Mouse (Mus musculus): ENCODE data around the gene Isyna1. TPM values are rescaled to one million over a fixed set of nuclear protein-coding genes. Genes with fewer than 3 reads are reported as not detected.

Isyna1 gene
- polyA plus RNA-seq, 1 experiment from 2014 or later = 59.0 TPM

DNA sequence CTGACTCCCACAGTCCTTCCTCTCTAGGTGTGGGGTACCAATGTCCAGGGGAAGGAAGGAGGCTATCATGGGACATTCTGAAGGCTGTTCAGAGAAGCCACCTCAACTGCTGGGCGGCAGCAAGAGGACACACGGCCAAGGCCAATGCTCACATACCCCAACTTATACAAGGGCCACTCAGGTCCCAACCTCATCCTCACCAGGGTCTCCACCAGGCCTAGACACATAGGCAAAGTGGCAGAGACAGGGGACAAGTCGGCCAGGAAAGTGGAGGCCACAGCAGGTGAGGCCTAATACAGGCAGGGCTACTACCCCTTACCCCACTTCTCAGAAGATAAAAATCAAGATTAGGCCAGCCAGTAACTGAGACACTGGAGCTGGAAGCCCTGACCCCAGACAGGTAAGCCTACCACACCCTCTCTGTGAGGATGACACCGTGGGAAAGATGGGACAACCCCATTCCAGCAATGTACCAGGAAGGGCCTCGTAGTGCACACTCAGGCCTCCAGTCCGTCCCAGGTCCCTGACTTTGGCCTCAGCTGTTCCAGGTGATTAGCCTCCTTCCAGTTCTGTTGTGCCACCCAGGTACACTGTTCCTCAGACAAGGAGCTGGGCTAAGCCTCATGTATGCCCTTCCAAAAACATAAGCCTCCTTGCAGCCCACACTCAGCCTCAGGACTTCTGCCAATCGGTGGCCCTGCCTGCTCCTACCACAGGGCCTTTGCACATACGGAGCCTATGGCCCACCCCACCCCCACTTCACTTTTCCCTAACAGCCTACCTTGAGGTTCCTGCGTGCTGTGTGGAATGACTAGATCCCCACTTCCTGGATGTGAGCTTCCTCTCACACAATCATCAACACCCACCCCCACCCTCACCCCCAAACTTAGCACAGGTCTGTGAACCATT is 12.0 kb downstream of the Isyna1 start:
- Histone ChIP-seq H3K4me3 (ENCODE audit: low read depth, low read length) (no peak overlapping the region), H3K27ac (ENCODE audit: low read depth, low read length) (no peak overlapping the region), H3K4me1 (ENCODE audit: control insufficient read depth, insufficient read depth, low read length) (peaks cover 38% of the 10 kb centered on the region), H3K27me3 (replicated peaks; ENCODE audit: control insufficient read depth, insufficient read depth, low read length) (peaks cover 2% of the 10 kb centered on the region; the same call in 1 of the 2 replicates), H3K9me3 (replicated peaks; ENCODE audit: control insufficient read depth, low read length) (no peaks in the 10 kb centered on the region), H3K9ac (ENCODE audit: low read length) (no peak overlapping the region), H3K4me2 (ENCODE audit: low read length) (no peak overlapping the region), H3K36me3 (ENCODE audit: control insufficient read depth, insufficient read depth, low read length) (peaks cover 4% of the 10 kb centered on the region; the same call in 1 of the 2 replicates)
- no peak for DNase-seq (ENCODE audit: low spot score)
- WGBS = 94% methylated on average over 9 of the region's 9 CpGs
- ATAC-seq = no peak

DNA sequence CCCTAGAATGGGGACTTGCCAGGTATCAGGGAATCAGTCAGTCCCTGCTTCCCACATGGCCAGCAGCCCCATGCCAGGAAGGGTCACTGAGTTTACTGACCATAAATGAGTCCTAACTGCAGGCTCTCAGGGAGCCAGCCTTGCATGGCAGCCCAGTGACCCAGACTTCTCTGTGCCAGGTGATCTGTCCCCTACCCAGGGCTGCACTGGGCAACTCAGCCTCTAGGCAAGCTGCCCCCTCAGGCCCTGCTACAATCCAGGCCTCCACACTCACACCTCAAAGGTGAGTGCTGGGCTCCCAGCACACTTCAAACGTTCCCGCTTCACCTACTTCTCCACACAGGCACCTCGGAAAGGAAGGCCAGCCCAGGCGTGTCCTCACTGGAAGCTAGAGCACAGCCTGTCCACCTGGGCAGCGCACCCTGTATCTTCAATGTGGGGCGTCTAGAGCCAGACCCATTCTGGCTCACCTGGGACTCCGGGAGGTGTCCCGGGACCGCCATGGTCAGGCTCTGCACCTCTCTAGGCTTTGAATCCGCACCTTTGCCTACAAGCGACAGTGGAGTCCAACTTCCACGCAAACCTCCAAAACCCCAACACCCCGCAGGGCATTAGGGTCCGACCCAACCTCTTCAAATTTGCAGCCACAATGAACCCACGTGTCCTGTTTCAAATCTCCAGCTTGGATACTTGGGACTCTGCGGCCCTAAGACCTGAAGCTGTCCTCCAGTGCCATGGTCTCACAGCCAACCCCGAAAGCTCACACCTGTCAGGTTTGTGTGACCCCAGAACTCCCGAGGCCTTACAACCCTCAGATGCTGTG is 12.8 kb downstream of the Isyna1 start:
- Histone ChIP-seq H3K4me2 (ENCODE audit: low read length) (peak overlapping the region; percentile 85), H3K27ac (ENCODE audit: low read depth, low read length) (no peak overlapping the region), H3K4me1 (ENCODE audit: control insufficient read depth, insufficient read depth, low read length) (peaks cover 34% of the 10 kb centered on the region), H3K9ac (ENCODE audit: low read length) (peak overlapping the region; percentile 92), H3K36me3 (ENCODE audit: control insufficient read depth, insufficient read depth, low read length) (peaks cover 4% of the 10 kb centered on the region; the same call in 1 of the 2 replicates), H3K9me3 (replicated peaks; ENCODE audit: control insufficient read depth, low read length) (no peaks in the 10 kb centered on the region), H3K4me3 (ENCODE audit: low read depth, low read length) (peak overlapping the region; percentile 77), H3K27me3 (replicated peaks; ENCODE audit: control insufficient read depth, insufficient read depth, low read length) (peaks cover 4% of the 10 kb centered on the region; the same call in 1 of the 2 replicates)
- DNase-seq (ENCODE audit: low spot score) (no peak), ATAC-seq (no peak)
- 72% methylated on average over 18 of the region's 18 CpGs for WGBS

DNA sequence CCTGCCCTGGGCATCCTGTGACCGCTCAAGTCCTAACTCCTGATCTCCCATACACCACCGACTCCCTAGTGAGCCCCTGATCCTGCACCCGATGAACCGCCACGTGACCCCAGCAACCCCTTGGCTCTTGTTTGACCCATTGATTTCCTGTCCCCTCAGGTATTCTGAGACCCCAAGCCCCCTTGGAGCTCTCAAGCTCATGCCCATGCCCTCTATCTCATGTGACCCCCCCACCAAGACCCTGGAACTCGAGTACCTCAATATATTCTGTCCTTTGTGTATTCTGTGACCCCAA is 13.4 kb downstream of the Isyna1 start:
- Histone ChIP-seq H3K4me3 (ENCODE audit: low read depth, low read length) (peak overlapping the region; percentile 77), H3K9me3 (replicated peaks; ENCODE audit: control insufficient read depth, low read length) (no peaks in the 10 kb centered on the region), H3K4me2 (ENCODE audit: low read length) (peak overlapping the region; percentile 85), H3K27me3 (replicated peaks; ENCODE audit: control insufficient read depth, insufficient read depth, low read length) (peaks cover 4% of the 10 kb centered on the region; the same call in 1 of the 2 replicates), H3K36me3 (ENCODE audit: control insufficient read depth, insufficient read depth, low read length) (peaks cover 4% of the 10 kb centered on the region; the same call in 1 of the 2 replicates), H3K9ac (ENCODE audit: low read length) (peak overlapping the region; percentile 92), H3K4me1 (ENCODE audit: control insufficient read depth, insufficient read depth, low read length) (peaks cover 34% of the 10 kb centered on the region), H3K27ac (ENCODE audit: low read depth, low read length) (peak overlapping the region; percentile 44; the same call in 1 of the 2 replicates)
- DNase-seq (ENCODE audit: low spot score) (no peak), ATAC-seq (no peak)
- 30% methylated on average over 6 of the region's 6 CpGs for WGBS

DNA sequence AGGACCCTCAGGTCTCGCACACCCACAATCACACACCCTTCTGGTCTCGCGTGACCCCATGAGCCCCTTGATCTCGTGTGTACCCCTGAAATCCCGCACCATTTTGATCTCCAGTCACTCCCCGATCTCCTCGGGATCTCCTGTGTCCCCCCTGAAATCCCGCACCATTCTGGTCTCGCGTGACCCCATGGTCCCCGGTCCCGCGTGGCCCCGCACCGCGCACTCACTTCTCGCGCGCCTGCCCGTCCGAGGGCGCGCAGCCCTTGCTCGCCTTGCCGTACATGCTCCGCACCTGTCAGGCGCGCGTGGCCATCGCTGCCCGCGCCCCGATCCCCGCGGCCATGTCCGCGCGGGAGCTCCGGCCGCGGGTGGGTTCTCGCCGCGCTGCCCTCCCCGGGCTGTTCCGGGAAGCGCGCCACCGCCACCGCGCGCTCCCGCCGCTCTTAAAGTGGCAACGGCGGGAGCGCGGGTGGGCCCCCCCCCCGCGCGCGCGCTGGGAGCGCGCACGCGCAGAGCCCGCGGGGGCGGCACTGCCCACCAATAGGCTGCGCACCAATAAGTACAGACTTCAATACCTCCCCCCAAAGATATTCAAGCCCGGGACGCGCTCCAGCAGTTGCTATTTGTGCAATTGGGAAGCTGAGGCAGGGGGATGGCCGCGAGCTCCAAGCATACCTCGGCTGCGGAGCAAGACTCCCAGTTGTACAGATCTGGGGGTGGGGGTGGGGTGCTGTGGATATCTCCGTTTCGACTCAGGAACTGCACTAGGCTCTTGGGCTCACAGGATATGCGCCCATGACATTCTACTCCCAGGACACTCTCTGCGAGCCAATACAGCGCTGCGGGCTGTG is 13.9 kb downstream of the Isyna1 start:
- 0 out of 2 replicates have a peak, but pooled peaks have one; percentile 7 for ATAC-seq
- H3K9ac ChIP-seq (ENCODE audit: low read length) = peak overlapping the region; percentile 92
- peak overlapping the region; percentile 77 for H3K4me3 ChIP-seq (ENCODE audit: low read depth, low read length)
- peak; percentile 68 for DNase-seq (ENCODE audit: low spot score)
- 3% methylated on average over 63 of the region's 84 CpGs for WGBS
- H3K9me3 ChIP-seq (replicated peaks; ENCODE audit: control insufficient read depth, low read length) = no peaks in the 10 kb centered on the region
- peak overlapping the region; percentile 44; the same call in 1 of the 2 replicates for H3K27ac ChIP-seq (ENCODE audit: low read depth, low read length)
- peaks cover 4% of the 10 kb centered on the region; the same call in 1 of the 2 replicates for H3K27me3 ChIP-seq (replicated peaks; ENCODE audit: control insufficient read depth, insufficient read depth, low read length)
- peaks cover 34% of the 10 kb centered on the region for H3K4me1 ChIP-seq (ENCODE audit: control insufficient read depth, insufficient read depth, low read length)
- no peaks in the 10 kb centered on the region for H3K36me3 ChIP-seq (ENCODE audit: control insufficient read depth, insufficient read depth, low read length)
- H3K4me2 ChIP-seq (ENCODE audit: low read length) = peak overlapping the region; percentile 85

DNA sequence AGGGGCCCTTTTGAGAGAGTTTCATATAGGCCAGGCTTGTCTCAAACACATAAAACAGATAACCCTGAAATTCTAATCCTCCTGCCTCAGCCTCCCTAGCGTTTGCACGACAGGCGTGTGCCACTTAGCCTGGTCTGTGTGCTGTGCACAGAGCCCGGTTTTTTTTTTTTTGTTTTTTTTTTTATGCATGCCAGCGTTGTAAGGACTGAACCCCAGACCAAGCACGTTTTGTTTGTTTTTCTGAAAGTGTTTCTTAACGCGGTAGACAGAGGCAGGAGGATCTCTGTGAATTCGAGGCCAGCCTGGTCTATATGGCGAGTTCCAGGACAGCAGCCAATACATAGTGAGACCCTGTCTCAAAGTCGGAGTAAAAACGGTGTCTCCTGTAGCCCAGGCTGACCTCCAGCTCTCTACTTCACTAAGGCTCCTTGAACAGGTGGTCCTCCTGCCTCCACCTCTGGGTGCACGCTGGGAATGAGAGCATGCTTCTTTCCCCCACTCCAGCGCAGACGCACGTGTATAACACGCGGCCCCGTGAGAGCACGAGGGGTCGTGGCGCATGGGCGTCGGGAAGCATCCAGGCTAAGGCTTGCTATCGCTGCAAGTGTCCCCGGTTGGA is 14.7 kb downstream of the Isyna1 start, which contains the start of gene Ssbp4:
Gene Ssbp4 (minus strand): TSS at position 124 of the 619 bp plus-strand sequence.
- H3K9me3 ChIP-seq (replicated peaks; ENCODE audit: control insufficient read depth, low read length) = no peaks in the 10 kb centered on the region
- H3K27ac ChIP-seq (ENCODE audit: low read depth, low read length) = peak within 1 kb of the TSS; percentile 78
- 5% methylated on average over 26 of the region's 26 CpGs for WGBS
- H3K9ac ChIP-seq (ENCODE audit: low read length) = peak within 1 kb of the TSS; percentile 92
- H3K4me1 ChIP-seq (ENCODE audit: control insufficient read depth, insufficient read depth, low read length) = peaks cover 34% of the 10 kb centered on the region
- H3K36me3 ChIP-seq (ENCODE audit: control insufficient read depth, insufficient read depth, low read length) = no peaks in the 10 kb centered on the region
- ATAC-seq (0 out of 2 replicates have a peak, but pooled peaks have one; percentile 0), DNase-seq (ENCODE audit: low spot score) (no peak)
- H3K4me3 ChIP-seq (ENCODE audit: low read depth, low read length) = peak within 1 kb of the TSS; percentile 77
- H3K27me3 ChIP-seq (replicated peaks; ENCODE audit: control insufficient read depth, insufficient read depth, low read length) = peaks cover 4% of the 10 kb centered on the region; the same call in 1 of the 2 replicates
- peak within 1 kb of the TSS; percentile 85 for H3K4me2 ChIP-seq (ENCODE audit: low read length)

DNA sequence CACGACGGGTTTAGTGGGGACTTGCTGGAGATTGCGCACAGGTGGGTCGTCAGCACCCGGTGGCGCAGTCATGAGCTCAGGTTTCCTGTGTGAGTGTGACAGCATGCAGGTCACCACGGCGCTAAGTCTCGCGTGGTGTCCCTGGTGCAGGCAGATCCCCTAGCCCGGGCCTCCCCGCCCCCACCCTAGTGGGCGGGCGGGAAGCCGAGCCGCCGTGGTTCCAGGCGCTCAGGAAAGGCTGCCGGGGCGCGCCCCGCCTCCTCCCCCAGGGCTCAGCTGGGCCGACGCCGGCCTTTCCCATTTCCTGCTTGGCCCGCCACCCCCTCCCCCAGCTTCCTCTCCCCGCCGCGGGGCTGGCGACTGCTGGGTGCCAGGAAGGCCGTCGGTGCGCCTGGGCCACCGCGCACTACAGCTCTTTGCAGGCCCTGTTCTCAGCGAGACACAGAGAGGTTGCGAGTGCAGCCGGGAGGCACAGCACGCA is 15.2 kb downstream of the Isyna1 start:
- Histone ChIP-seq H3K27me3 (replicated peaks; ENCODE audit: control insufficient read depth, insufficient read depth, low read length) (peaks cover 4% of the 10 kb centered on the region; the same call in 1 of the 2 replicates), H3K4me2 (ENCODE audit: low read length) (peak overlapping the region; percentile 85), H3K27ac (ENCODE audit: low read depth, low read length) (peak overlapping the region; percentile 78), H3K4me3 (ENCODE audit: low read depth, low read length) (peak overlapping the region; percentile 31), H3K4me1 (ENCODE audit: control insufficient read depth, insufficient read depth, low read length) (peaks cover 34% of the 10 kb centered on the region), H3K9me3 (replicated peaks; ENCODE audit: control insufficient read depth, low read length) (no peaks in the 10 kb centered on the region), H3K36me3 (ENCODE audit: control insufficient read depth, insufficient read depth, low read length) (no peaks in the 10 kb centered on the region), H3K9ac (ENCODE audit: low read length) (peak overlapping the region; percentile 51)
- ATAC-seq (peak; percentile 40), DNase-seq (ENCODE audit: low spot score) (peak; percentile 66)
- 2% methylated on average over 33 of the region's 39 CpGs for WGBS

DNA sequence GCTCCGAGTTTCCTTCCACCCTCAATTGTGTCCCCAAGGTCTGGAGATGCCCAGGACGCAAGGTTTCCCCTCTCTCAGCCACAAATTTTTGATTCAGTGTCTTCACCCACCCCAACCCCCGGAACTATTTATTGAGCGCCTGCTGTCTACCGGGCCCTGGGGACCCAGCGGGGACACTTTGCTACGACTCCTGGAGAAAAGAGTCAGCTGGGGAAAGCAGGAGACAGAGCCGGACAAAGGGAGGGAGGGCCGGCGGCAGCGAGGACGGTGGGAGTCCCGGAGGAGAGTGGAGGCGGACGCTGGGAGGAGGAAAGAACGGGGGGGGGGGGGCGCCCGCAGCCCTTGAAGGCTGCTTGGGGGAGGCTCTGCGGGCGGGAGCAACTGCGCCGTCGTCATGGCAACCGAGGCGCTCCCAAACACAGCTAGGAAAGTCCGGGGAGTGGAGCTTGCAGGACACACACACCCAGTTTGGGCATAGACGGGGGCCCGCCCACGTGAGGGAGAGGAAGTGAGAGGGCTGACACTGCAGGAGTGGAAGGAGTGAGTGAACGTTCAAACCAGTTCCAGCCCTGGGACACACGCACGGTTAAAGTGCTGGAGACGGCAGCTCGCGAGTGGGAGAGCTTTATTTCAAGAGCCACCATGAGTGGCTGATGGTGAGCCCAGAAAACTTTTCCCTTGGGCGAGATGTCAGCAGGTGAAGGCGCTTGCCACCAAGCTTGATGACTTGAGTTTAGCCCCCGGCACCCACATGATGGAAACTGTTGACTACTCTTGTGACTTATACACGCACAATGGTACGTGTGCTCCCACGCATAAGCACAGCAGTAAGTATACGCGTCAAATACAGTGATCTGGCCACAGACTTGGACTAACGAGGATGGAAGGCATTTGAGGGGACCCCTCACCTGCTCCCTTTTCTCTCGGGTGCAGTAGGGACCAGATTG is 15.9 kb downstream of the Isyna1 start:
- H3K36me3 ChIP-seq (ENCODE audit: control insufficient read depth, insufficient read depth, low read length) = no peaks in the 10 kb centered on the region
- peaks cover 34% of the 10 kb centered on the region for H3K4me1 ChIP-seq (ENCODE audit: control insufficient read depth, insufficient read depth, low read length)
- H3K4me2 ChIP-seq (ENCODE audit: low read length) = peak overlapping the region; percentile 85
- no peaks in the 10 kb centered on the region for H3K9me3 ChIP-seq (replicated peaks; ENCODE audit: control insufficient read depth, low read length)
- H3K9ac ChIP-seq (ENCODE audit: low read length) = peak overlapping the region; percentile 51
- H3K27ac ChIP-seq (ENCODE audit: low read depth, low read length) = peak overlapping the region; percentile 78
- peaks cover 4% of the 10 kb centered on the region; the same call in 1 of the 2 replicates for H3K27me3 ChIP-seq (replicated peaks; ENCODE audit: control insufficient read depth, insufficient read depth, low read length)
- WGBS = 1% methylated on average over 43 of the region's 45 CpGs
- DNase-seq (ENCODE audit: low spot score) = peak; percentile 83
- peak overlapping the region; percentile 31 for H3K4me3 ChIP-seq (ENCODE audit: low read depth, low read length)
- peak; percentile 41 for ATAC-seq

All from forebrain, embryonic 14.5 days (tissue).